Mouse (Mus musculus): ENCODE measurements around the gene Nfia. TPM values are rescaled to one million over a fixed set of nuclear protein-coding genes. Genes with fewer than 3 reads are reported as not detected.

Gene Nfia
- polyA plus RNA-seq, 1 experiment from 2014 or later, result 27.6 TPM

DNA sequence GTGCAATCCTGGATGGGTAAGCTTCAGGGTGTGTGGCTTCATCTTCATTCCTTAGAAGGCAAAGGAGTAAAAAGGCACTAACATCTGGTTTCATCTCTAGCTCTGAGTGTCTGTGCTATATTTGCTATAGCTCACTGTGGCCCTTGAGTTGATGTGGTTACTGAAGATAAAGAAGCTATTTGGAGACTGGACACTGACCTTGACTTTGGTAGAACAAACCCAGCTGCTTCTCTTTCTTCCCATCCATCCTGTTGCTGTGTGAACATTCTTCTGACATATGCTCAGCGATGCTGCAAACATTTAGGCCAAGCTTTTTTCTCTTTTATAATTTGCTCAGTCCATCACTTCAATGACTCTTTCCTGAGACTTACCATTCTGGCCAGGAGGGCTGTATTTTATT lies 114.7 kb downstream of the Nfia start:
- Histone ChIP-seq H3K27ac (replicated peaks; ENCODE audit: low read depth, low read length) (no peak overlapping the region), H3K9me3 (ENCODE audit: control insufficient read depth, low read length) (no peaks in the 10 kb centered on the region), H3K4me3 (ENCODE audit: low read depth, low read length) (no peak overlapping the region), H3K9ac (ENCODE audit: low read length) (no peak overlapping the region), H3K4me2 (ENCODE audit: low read depth, severe bottlenecking) (no peak overlapping the region), H3K36me3 (ENCODE audit: control insufficient read depth, insufficient read depth, low read length) (no peaks in the 10 kb centered on the region), H3K4me1 (ENCODE audit: control insufficient read depth, insufficient read depth, low read length) (no peaks in the 10 kb centered on the region), H3K27me3 (ENCODE audit: control insufficient read depth, insufficient read depth, low read length) (no peaks in the 10 kb centered on the region)
- 95% methylated on average over 1 of the region's 1 CpGs for WGBS
- ATAC-seq (ENCODE audit: insufficient number of reproducible peaks, low FRiP score, low TSS enrichment, low read depth) (no peak), DNase-seq (ENCODE audit: low spot score) (no peak)

DNA sequence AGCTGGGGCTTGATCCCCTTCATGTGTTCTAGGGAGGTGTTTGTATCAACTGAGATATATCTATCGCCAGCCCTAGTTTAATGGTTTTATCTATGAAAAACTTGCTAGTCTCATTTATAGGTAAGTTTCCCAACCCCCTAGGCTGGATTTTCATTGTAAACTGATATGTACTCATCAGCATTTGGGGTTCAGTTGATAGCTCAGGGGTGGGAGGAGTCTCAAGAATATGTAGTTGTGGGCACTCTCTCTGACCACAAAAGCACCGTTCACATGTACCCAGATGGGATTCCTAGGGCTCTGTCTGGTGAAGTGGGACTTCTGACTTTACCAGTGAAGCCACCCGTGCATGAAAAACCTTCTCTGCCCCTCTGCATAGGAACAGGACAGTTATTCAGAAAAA lies 118.5 kb downstream of the Nfia start:
- no peak for DNase-seq (ENCODE audit: low spot score)
- Histone ChIP-seq H3K4me1 (ENCODE audit: control insufficient read depth, insufficient read depth, low read length) (no peaks in the 10 kb centered on the region), H3K4me3 (ENCODE audit: low read depth, low read length) (no peak overlapping the region), H3K9ac (ENCODE audit: low read length) (no peak overlapping the region), H3K27ac (replicated peaks; ENCODE audit: low read depth, low read length) (no peak overlapping the region), H3K4me2 (ENCODE audit: low read depth, severe bottlenecking) (no peak overlapping the region), H3K36me3 (ENCODE audit: control insufficient read depth, insufficient read depth, low read length) (no peaks in the 10 kb centered on the region), H3K9me3 (ENCODE audit: control insufficient read depth, low read length) (no peaks in the 10 kb centered on the region), H3K27me3 (ENCODE audit: control insufficient read depth, insufficient read depth, low read length) (no peaks in the 10 kb centered on the region)
- 81% methylated on average over 3 of the region's 3 CpGs for WGBS
- no peak for ATAC-seq (ENCODE audit: insufficient number of reproducible peaks, low FRiP score, low TSS enrichment, low read depth)

DNA sequence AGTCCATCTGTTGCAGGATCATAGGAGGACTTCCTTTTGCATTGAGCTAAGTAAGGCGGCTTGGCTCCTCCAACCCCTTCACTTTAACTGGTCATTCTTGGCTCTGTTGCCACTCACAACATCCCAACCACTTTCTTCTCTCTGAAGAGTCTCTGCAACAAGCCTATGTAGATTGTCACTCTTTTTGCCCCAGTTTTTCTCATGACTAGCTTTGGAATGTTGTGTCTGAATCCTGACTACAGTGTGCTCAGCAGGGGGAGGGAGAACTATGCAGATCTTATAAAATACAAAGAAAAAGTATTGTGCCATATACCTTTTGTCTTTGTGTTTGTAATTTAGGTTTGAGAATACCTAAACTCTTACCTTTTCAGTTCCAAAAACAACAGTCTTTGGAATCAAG lies 119.1 kb downstream of the Nfia start:
- Histone ChIP-seq H3K9ac (ENCODE audit: low read length) (no peak overlapping the region), H3K4me3 (ENCODE audit: low read depth, low read length) (no peak overlapping the region), H3K36me3 (ENCODE audit: control insufficient read depth, insufficient read depth, low read length) (no peaks in the 10 kb centered on the region), H3K4me2 (ENCODE audit: low read depth, severe bottlenecking) (no peak overlapping the region), H3K9me3 (ENCODE audit: control insufficient read depth, low read length) (no peaks in the 10 kb centered on the region), H3K27ac (replicated peaks; ENCODE audit: low read depth, low read length) (no peak overlapping the region), H3K4me1 (ENCODE audit: control insufficient read depth, insufficient read depth, low read length) (no peaks in the 10 kb centered on the region), H3K27me3 (ENCODE audit: control insufficient read depth, insufficient read depth, low read length) (no peaks in the 10 kb centered on the region)
- DNase-seq (ENCODE audit: low spot score), result no peak
- 92% methylated on average over 1 of the region's 1 CpGs for WGBS
- ATAC-seq (ENCODE audit: insufficient number of reproducible peaks, low FRiP score, low TSS enrichment, low read depth), result no peak

DNA sequence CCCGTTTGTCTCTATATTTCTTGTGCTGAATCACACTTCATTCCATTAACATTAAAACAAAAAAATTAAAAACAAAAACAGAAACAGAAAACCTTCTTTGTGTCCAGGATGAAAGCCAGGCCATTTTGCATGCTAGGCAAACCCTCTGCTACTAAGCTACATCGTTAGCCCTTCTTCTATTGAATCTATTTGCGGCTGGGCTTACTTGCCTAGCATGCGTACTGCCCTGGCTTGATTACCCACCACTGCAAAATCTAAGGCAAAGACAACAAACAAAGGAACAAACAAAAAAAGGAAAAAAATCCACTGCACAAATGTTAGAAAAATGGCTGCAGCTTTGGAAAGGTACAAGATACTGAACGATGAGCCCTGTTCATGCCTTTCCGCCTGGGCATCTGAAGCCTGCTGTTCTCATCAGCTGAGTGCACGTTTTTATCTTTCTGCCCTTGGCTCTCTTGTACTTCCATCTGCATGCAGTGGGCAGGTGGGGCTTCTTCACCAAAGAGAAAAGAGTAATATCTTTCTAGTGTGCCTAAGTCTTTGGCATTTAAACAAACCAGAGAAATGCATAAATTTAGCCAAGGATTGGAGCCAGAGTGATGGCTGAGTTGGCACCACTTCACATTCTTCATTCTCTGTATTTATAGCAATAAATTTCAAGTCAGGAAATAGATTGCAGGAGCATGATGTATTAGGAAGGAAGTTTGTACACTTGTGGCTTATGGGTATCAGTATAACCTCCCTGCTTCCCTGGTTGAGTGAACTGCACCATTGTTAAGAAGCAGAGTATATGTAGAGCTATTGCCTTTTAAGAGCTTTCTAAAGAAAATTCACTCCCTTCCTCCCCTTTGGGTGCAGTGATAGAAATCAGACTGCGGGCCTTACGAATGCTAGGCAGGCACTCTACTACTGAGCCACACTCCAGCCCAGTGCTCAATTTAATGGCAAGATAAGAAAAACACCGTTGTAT lies 121.7 kb downstream of the Nfia start:
- no peak for ATAC-seq (ENCODE audit: insufficient number of reproducible peaks, low FRiP score, low TSS enrichment, low read depth)
- Histone ChIP-seq H3K36me3 (ENCODE audit: control insufficient read depth, insufficient read depth, low read length) (no peaks in the 10 kb centered on the region), H3K27ac (replicated peaks; ENCODE audit: low read depth, low read length) (no peak overlapping the region), H3K4me1 (ENCODE audit: control insufficient read depth, insufficient read depth, low read length) (no peaks in the 10 kb centered on the region), H3K4me3 (ENCODE audit: low read depth, low read length) (no peak overlapping the region), H3K27me3 (ENCODE audit: control insufficient read depth, insufficient read depth, low read length) (no peaks in the 10 kb centered on the region), H3K4me2 (ENCODE audit: low read depth, severe bottlenecking) (no peak overlapping the region), H3K9ac (ENCODE audit: low read length) (no peak overlapping the region), H3K9me3 (ENCODE audit: control insufficient read depth, low read length) (no peaks in the 10 kb centered on the region)
- no peak for DNase-seq (ENCODE audit: low spot score)
- 88% methylated on average over 10 of the region's 10 CpGs for WGBS

DNA sequence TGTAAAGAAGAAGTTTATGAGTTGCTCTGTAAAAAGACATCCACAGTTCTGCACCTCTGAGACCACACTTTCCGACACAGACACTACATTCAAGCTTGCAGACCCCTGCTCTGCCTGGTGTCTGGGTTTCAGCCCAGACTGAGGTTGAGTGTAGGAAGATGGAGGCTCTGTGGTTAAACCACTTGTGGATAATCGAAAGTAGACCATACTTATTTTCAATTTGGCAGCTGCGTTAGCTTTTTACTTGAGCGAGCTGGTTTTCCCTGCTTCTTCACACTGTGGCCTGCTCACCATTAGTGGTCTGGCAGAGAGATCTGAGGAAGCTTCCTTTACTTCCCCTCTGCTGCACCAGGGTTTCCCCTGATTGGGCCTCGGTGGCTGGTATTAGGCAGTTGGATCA lies 123.4 kb downstream of the Nfia start:
- Histone ChIP-seq H3K4me3 (ENCODE audit: low read depth, low read length) (no peak overlapping the region), H3K27ac (replicated peaks; ENCODE audit: low read depth, low read length) (no peak overlapping the region), H3K9me3 (ENCODE audit: control insufficient read depth, low read length) (no peaks in the 10 kb centered on the region), H3K36me3 (ENCODE audit: control insufficient read depth, insufficient read depth, low read length) (no peaks in the 10 kb centered on the region), H3K27me3 (ENCODE audit: control insufficient read depth, insufficient read depth, low read length) (no peaks in the 10 kb centered on the region), H3K9ac (ENCODE audit: low read length) (no peak overlapping the region), H3K4me2 (ENCODE audit: low read depth, severe bottlenecking) (no peak overlapping the region), H3K4me1 (ENCODE audit: control insufficient read depth, insufficient read depth, low read length) (no peaks in the 10 kb centered on the region)
- DNase-seq (ENCODE audit: low spot score) (no peak), ATAC-seq (ENCODE audit: insufficient number of reproducible peaks, low FRiP score, low TSS enrichment, low read depth) (no peak)
- 90% methylated on average over 5 of the region's 5 CpGs for WGBS

DNA sequence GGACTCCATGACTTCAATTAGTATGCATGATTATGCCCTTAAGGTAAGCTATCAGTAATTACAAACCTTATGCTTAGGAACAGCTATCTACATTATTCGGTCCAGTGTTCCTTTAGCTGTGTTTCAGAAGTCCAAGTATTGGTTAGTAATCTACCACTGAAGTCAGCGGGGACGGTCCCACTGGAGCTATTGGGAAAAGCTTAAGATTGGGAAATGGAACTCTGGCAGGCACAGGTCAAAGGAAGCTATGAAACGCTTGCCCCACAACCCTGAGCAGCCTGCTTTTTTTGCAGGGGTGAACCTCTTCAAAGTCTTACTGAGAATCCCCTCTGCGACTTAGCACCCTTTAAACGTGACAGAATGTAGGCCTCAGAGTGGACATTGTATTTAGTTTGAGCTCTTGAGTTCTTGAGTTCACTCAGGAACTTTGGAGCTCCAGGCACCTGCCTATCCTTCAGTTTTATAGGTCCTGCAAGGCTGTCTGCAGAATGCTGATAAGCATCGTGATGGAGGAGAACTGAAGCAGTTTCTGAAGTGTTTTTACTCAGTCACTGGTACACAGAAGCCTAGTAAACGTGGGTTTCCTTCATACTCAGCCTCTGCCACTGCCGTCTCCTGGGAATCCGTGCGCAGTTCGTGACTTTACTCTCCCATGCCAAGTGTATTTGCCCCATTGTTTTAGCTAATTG lies 127.9 kb downstream of the Nfia start:
- Histone ChIP-seq H3K9ac (ENCODE audit: low read length) (no peak overlapping the region), H3K4me3 (ENCODE audit: low read depth, low read length) (no peak overlapping the region), H3K27me3 (ENCODE audit: control insufficient read depth, insufficient read depth, low read length) (no peaks in the 10 kb centered on the region), H3K36me3 (ENCODE audit: control insufficient read depth, insufficient read depth, low read length) (no peaks in the 10 kb centered on the region), H3K27ac (replicated peaks; ENCODE audit: low read depth, low read length) (no peak overlapping the region), H3K4me1 (ENCODE audit: control insufficient read depth, insufficient read depth, low read length) (no peaks in the 10 kb centered on the region), H3K4me2 (ENCODE audit: low read depth, severe bottlenecking) (no peak overlapping the region), H3K9me3 (ENCODE audit: control insufficient read depth, low read length) (no peaks in the 10 kb centered on the region)
- ATAC-seq (ENCODE audit: insufficient number of reproducible peaks, low FRiP score, low TSS enrichment, low read depth) (no peak), DNase-seq (ENCODE audit: low spot score) (no peak)
- WGBS, result 85% methylated on average over 12 of the region's 12 CpGs

DNA sequence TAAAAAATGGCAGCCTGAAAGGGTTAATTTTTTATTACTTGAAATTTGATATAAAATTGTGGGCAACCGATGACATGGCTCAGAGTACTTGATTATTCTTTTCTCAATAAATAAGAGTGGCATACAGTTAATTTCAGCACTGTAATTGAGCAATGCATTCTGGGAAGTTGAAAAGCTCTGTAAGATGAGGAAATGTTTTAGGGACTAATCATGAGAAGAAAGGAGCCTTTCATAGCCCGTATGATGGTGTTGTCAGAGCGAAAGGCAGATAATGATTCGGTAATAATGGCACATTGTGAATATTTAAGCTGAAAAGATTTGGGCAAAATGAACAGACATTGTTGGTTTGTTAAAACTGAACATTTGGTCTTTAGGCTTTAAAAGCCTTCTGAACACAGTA lies 133.3 kb downstream of the Nfia start:
- no peaks in the 10 kb centered on the region for H3K4me1 ChIP-seq (ENCODE audit: control insufficient read depth, insufficient read depth, low read length)
- DNase-seq (ENCODE audit: low spot score) (no peak), ATAC-seq (ENCODE audit: insufficient number of reproducible peaks, low FRiP score, low TSS enrichment, low read depth) (no peak)
- no peak overlapping the region for H3K4me2 ChIP-seq (ENCODE audit: low read depth, severe bottlenecking)
- H3K27me3 ChIP-seq (ENCODE audit: control insufficient read depth, insufficient read depth, low read length), result no peaks in the 10 kb centered on the region
- no peak overlapping the region for H3K27ac ChIP-seq (replicated peaks; ENCODE audit: low read depth, low read length)
- no peaks in the 10 kb centered on the region for H3K9me3 ChIP-seq (ENCODE audit: control insufficient read depth, low read length)
- H3K9ac ChIP-seq (ENCODE audit: low read length), result no peak overlapping the region
- no peak overlapping the region for H3K4me3 ChIP-seq (ENCODE audit: low read depth, low read length)
- WGBS, result 74% methylated on average over 4 of the region's 4 CpGs
- H3K36me3 ChIP-seq (ENCODE audit: control insufficient read depth, insufficient read depth, low read length), result no peaks in the 10 kb centered on the region

DNA sequence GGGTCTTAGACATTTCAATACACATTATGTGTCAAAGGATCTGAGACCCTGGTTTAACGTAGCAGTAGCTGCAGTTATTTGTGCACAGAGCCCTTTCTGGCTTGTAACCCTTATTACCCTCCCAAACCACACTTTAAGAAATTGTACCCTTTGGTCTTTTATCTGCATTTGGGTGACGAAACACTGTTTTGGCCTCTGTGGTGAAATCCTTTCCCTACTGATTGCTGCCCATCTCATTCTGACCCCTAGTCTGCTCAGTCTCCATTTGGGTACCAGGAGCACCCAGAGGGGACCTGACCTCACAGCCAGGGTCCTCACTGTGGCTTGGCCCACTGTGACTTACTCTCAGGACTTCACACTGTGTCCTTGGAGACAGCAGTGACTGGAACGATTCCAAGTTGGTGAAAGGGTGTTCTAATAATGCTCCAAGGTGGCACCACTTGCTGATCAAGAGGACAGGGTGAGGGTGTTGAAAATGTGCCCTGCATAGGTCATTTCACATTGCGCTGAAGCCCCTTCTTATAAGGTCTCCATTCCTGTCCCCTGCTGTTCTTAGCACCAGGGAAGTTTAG lies 136.1 kb downstream of the Nfia start:
- Histone ChIP-seq H3K4me3 (ENCODE audit: low read depth, low read length) (no peak overlapping the region), H3K4me2 (ENCODE audit: low read depth, severe bottlenecking) (no peak overlapping the region), H3K9ac (ENCODE audit: low read length) (no peak overlapping the region), H3K4me1 (ENCODE audit: control insufficient read depth, insufficient read depth, low read length) (no peaks in the 10 kb centered on the region), H3K36me3 (ENCODE audit: control insufficient read depth, insufficient read depth, low read length) (no peaks in the 10 kb centered on the region), H3K27me3 (ENCODE audit: control insufficient read depth, insufficient read depth, low read length) (no peaks in the 10 kb centered on the region), H3K9me3 (ENCODE audit: control insufficient read depth, low read length) (no peaks in the 10 kb centered on the region), H3K27ac (replicated peaks; ENCODE audit: low read depth, low read length) (no peak overlapping the region)
- WGBS, result 65% methylated on average over 4 of the region's 4 CpGs
- no peak for DNase-seq (ENCODE audit: low spot score)
- ATAC-seq (ENCODE audit: insufficient number of reproducible peaks, low FRiP score, low TSS enrichment, low read depth), result no peak

Measured in limb, embryonic 11.5 days (tissue).